Mouse (Mus musculus) myocyte (in vitro differentiated cells): ENCODE results near the gene Gm20431. TPM values are rescaled to one million over a fixed set of nuclear protein-coding genes. Genes with fewer than 3 reads are reported as not detected.

Experiments used
- H3K27me3 ChIP-seq: one replicate; pipeline ENCODE4 v1.6.1; 2011; ENCODE audit not compliant: control insufficient read depth, insufficient read depth, insufficient read length
- H3K36me3 ChIP-seq: one replicate; pipeline ENCODE4 v1.6.1; 2011; ENCODE audit not compliant: control insufficient read depth, insufficient read depth
- H3K4me2 ChIP-seq: one replicate; pipeline ENCODE4 v1.6.1; 2011; ENCODE audit warnings: low read depth, control low read depth
- H3K4me3 ChIP-seq: one replicate; pipeline ENCODE4 v1.5.1; 2011; ENCODE audit warnings: mild to moderate bottlenecking, control low read depth, moderate library complexity
- H3K79me2 ChIP-seq: one replicate; pipeline ENCODE4 v1.6.1; 2011; ENCODE audit not compliant: control insufficient read depth, insufficient read depth
- H3ac ChIP-seq: one replicate; pipeline ENCODE4 v1.6.1; 2011; ENCODE audit not compliant: control insufficient read depth, insufficient read length
- CEBPB ChIP-seq: IDR thresholded peaks from 2 replicates; pipeline ENCODE4 v1.6.1; 2011; ENCODE audit warnings: mild to moderate bottlenecking, moderate library complexity; ENCODE audit not compliant: poor library complexity, insufficient read depth, severe bottlenecking
- E2F4 ChIP-seq: IDR thresholded peaks from one replicate; pipeline ENCODE4 v1.6.1; 2011; ENCODE audit warnings: mild to moderate bottlenecking, control low read depth, moderate library complexity; ENCODE audit not compliant: insufficient read depth
- MAX ChIP-seq: IDR thresholded peaks from one replicate; pipeline ENCODE4 v1.6.1; 2011; ENCODE audit warnings: low read depth, mild to moderate bottlenecking, control low read depth
- MYOD1 ChIP-seq, 3 experiments: IDR thresholded peaks; one replicate each; pipeline ENCODE4 v1.6.1; 2011; ENCODE audit warnings: control low read depth in 2 of 3, low read depth in 2 of 3, mild to moderate bottlenecking in 2 of 3, moderate library complexity in 1 of 3; ENCODE audit not compliant: insufficient read length in 2 of 3, control insufficient read depth in 1 of 3
- MYOG ChIP-seq, 3 experiments: IDR thresholded peaks; one replicate each; pipeline ENCODE4 v1.6.1; 2011; ENCODE audit warnings: control low read depth in 2 of 3, low read depth in 2 of 3, mild to moderate bottlenecking in 2 of 3; ENCODE audit not compliant: insufficient read length in 2 of 3, control insufficient read depth in 1 of 3, insufficient read depth in 1 of 3
- POLR2A ChIP-seq: IDR thresholded peaks from one replicate; pipeline ENCODE4 v1.6.1; 2011; ENCODE audit warnings: low read depth, mild to moderate bottlenecking, control low read depth, moderate library complexity; ENCODE audit not compliant: insufficient read length
- POLR2AphosphoS2 ChIP-seq: IDR thresholded peaks from one replicate; pipeline ENCODE4 v1.6.1; 2011; ENCODE audit warnings: low read depth, control low read depth; ENCODE audit not compliant: insufficient read length
- REST ChIP-seq: IDR thresholded peaks from one replicate; pipeline ENCODE4 v1.6.1; 2011; ENCODE audit warnings: mild to moderate bottlenecking, control low read depth, moderate library complexity; ENCODE audit not compliant: insufficient read depth, insufficient read length
- SRF ChIP-seq: IDR thresholded peaks from one replicate; pipeline ENCODE4 v1.6.1; 2011; ENCODE audit warnings: low read depth; ENCODE audit not compliant: control insufficient read depth, insufficient read length
- TCF12 ChIP-seq: IDR thresholded peaks from one replicate; pipeline ENCODE4 v1.6.1; 2011; ENCODE audit warnings: mild to moderate bottlenecking, control low read depth; ENCODE audit not compliant: poor library complexity, insufficient read depth, severe bottlenecking
- TCF3 ChIP-seq: IDR thresholded peaks from one replicate; pipeline ENCODE4 v1.6.1; 2011; ENCODE audit warnings: low read depth, control low read depth; ENCODE audit not compliant: insufficient read length
- USF1 ChIP-seq: IDR thresholded peaks from one replicate; pipeline ENCODE4 v1.6.1; 2011; ENCODE audit warnings: low read depth, mild to moderate bottlenecking, control low read depth, moderate library complexity
- polyA plus RNA-seq: library from polyadenylated mRNA; unstranded; fragments of >200 nt; fragmentation: generic; extraction: Trizol; gene quantifications from one replicate; pipeline ENCODE4 v1.2.1, GENCODE M21; 2012; ENCODE audit warnings: missing spikeins

Gm20431 gene
- polyA plus RNA-seq, 1 experiment = 9.2 TPM

GRCm38 (mm10) chr2:167687250-167687586, 25.9 kb upstream of the Gm20431 start:
- H3K4me2 ChIP-seq = no peak overlapping the region
- H3ac ChIP-seq = no peak overlapping the region
- no peak overlapping the region for H3K4me3 ChIP-seq
- TF ChIP-seq USF1 (no peak), TCF12 (no peak), MYOG (IDR thresholded peaks at IDR 0.05; ENCODE audit: control insufficient read depth in 1 of 3, insufficient read depth in 1 of 3, insufficient read length in 2 of 3, low read depth in 2 of 3) (no peak), SRF (no peak), MAX (no peak), MYOD1 (IDR thresholded peaks at IDR 0.05; ENCODE audit: control insufficient read depth in 1 of 3, insufficient read length in 2 of 3, low read depth in 2 of 3) (no peak), TCF3 (no peak), POLR2A (no peak), E2F4 (no peak), CEBPB (no peak), REST (no peak), POLR2AphosphoS2 (no peak)
- peaks cover 13% of the 10 kb centered on the region for H3K36me3 ChIP-seq
- H3K79me2 ChIP-seq = peaks cover 23% of the 10 kb centered on the region
- H3K27me3 ChIP-seq = no peaks in the 10 kb centered on the region

DNA sequence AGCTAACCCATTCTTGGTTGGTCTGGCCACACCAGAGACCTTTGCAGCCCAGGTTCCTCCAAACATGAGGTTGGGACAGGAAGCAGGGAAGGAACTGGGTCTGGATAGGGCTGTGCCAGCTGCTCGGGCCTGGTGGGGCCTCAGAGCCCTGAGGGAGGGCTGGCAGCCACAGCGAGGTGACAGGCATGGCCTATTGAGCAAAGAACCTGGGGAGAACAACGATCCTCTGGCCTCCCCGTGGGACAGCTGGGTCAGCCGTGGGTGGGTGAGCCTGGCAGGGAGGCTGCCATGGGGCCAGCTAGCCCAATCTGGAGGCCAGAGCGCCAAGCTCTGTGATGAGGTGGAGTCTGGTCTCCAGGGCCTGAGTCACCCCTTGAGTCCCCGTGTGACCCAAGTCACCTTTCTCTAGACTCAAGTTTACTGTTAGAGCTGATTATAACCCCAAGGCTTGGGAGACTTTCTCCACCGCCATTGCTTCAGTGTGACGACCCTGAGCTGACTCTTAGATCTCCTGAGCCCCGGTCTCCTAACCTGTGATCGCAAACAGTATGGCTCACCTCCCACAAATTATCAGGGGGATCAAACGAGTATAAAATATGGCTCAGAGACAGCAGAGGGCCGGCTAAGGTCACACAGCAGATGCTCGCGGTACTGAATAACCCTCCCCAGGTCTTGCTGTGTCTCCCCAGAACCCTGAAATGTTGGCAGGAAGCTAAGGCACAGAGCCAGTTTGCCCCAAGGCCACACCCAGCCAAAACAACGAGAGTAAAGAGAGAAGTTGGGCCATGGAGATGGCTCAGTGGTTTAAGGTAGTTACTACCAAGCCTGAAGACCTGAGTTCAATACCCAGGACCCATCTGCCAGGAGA, 25.3 kb upstream of the Gm20431 start:
- Histone ChIP-seq H3K4me3 (no peak overlapping the region), H3K36me3 (peaks cover 8% of the 10 kb centered on the region), H3K27me3 (no peaks in the 10 kb centered on the region), H3K79me2 (peaks cover 17% of the 10 kb centered on the region), H3K4me2 (peak overlapping the region; percentile 18), H3ac (no peak overlapping the region)
- TF ChIP-seq E2F4 = no peak
- peak in 1 of 3 experiments; percentile 71 for TF ChIP-seq MYOG (IDR thresholded peaks at IDR 0.05; ENCODE audit: control insufficient read depth in 1 of 3, insufficient read depth in 1 of 3, insufficient read length in 2 of 3, low read depth in 2 of 3)
- TF ChIP-seq REST = no peak
- TF ChIP-seq MYOD1 (IDR thresholded peaks at IDR 0.05; ENCODE audit: control insufficient read depth in 1 of 3, insufficient read length in 2 of 3, low read depth in 2 of 3) = peak in 1 of 3 experiments; percentile 70
- no peak for TF ChIP-seq TCF12
- no peak for TF ChIP-seq POLR2A

- Histone ChIP-seq H3K4me2 (no peak overlapping the region), H3K36me3 (peaks cover under 1% of the 10 kb centered on the region), H3K4me3 (no peak overlapping the region), H3ac (no peak overlapping the region), H3K27me3 (no peaks in the 10 kb centered on the region), H3K79me2 (peaks cover 10% of the 10 kb centered on the region)
- TF ChIP-seq REST (no peak), USF1 (no peak), MYOG (IDR thresholded peaks at IDR 0.05; ENCODE audit: control insufficient read depth in 1 of 3, insufficient read depth in 1 of 3, insufficient read length in 2 of 3, low read depth in 2 of 3) (peak in 1 of 3 experiments; percentile 12), E2F4 (no peak)
Observed at GRCm38 (mm10) chr2:167685865-167686264, 24.6 kb upstream of the Gm20431 start.

- Histone ChIP-seq H3K4me2 (no peak overlapping the region), H3K79me2 (peaks cover 2% of the 10 kb centered on the region), H3ac (no peak overlapping the region), H3K36me3 (no peaks in the 10 kb centered on the region), H3K27me3 (no peaks in the 10 kb centered on the region), H3K4me3 (no peak overlapping the region)
- TF ChIP-seq MYOG (IDR thresholded peaks at IDR 0.05; ENCODE audit: control insufficient read depth in 1 of 3, insufficient read depth in 1 of 3, insufficient read length in 2 of 3, low read depth in 2 of 3) (peak in 1 of 3 experiments; percentile 57), MYOD1 (IDR thresholded peaks at IDR 0.05; ENCODE audit: control insufficient read depth in 1 of 3, insufficient read length in 2 of 3, low read depth in 2 of 3) (peak; percentile 14 to 60 (median 50)), SRF (no peak)
Observed at GRCm38 (mm10) chr2:167685137-167685536, 23.8 kb upstream of the Gm20431 start.

DNA sequence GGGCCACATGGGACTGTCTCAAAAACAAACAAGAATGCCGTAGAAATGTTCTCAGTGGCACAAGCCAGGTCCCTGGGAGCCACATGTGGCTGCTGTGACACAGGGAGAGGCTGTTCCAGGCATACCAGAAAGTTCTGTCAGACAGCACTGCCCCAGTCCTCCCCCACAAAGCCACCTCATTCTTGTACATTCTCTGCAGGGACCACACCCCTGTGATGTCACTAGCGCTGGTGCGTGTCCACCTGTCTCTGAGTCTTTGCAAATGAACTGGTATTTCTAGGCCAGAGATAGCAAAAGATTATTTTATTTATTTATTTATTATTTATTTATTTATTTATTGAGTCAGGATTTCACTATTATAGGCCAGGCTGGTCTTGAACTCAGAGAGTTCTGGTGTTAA, 22.4 kb upstream of the Gm20431 start:
- Histone ChIP-seq H3K36me3 (no peaks in the 10 kb centered on the region), H3K79me2 (no peaks in the 10 kb centered on the region), H3K4me2 (no peak overlapping the region), H3ac (no peak overlapping the region), H3K4me3 (no peak overlapping the region), H3K27me3 (no peaks in the 10 kb centered on the region)
- TF ChIP-seq POLR2AphosphoS2 (no peak), SRF (no peak), MYOD1 (IDR thresholded peaks at IDR 0.05; ENCODE audit: control insufficient read depth in 1 of 3, insufficient read length in 2 of 3, low read depth in 2 of 3) (peak in 1 of 3 experiments; percentile 36), MYOG (IDR thresholded peaks at IDR 0.05; ENCODE audit: control insufficient read depth in 1 of 3, insufficient read depth in 1 of 3, insufficient read length in 2 of 3, low read depth in 2 of 3) (peak in 1 of 3 experiments; percentile 76)
